Mouse (Mus musculus) ovary, postnatal 10 days (tissue): ENCODE measurements around the gene H2al1a.

Source experiments
- DNase-seq: peaks from one replicate; pipeline ENCODE4 v3.0.0; 2022; ENCODE audit warnings: low spot score

H2al1a gene

DNA sequence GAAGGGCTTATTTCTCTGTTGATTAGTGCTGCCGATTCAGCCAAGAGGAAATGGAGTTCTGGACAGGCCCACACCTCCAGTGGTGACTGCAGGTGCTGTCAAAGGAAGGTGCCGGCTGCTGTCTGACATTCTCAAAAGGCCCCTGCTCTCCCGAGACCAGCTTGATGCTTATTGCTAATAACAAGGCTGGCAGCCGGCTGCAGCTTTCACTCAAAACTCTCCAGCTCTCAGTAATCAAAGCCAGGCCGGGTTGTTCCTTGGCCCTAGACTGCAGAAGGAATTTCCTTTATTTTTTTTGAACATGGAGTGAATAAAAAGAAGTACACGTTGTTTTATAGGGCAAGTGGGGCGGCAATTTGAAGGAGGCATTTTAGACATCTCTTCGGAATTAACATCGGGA, 46.7 kb downstream of the H2al1a start:
- no peak for DNase-seq

GRCm38 (mm10) chrX:11346756-11347155, 47.7 kb downstream of the H2al1a start:
- no peak for DNase-seq
